Mouse (Mus musculus): ENCODE data around the gene Bri3.

Gene Bri3

GRCm38 (mm10) chr5:144259228-144259627, 15.0 kb downstream of the Bri3 start:
- in situ Hi-C loops (cut with MboI; ENCODE audit: low sequenced_read_pairs): no loop called here

GRCm38 (mm10) chr5:144260464-144260863, 16.2 kb downstream of the Bri3 start:
- in situ Hi-C loops (cut with MboI; ENCODE audit: low sequenced_read_pairs): no loop called here

GRCm38 (mm10) chr5:144261309-144261708, 17.1 kb downstream of the Bri3 start:
- in situ Hi-C loops (cut with MboI; ENCODE audit: low sequenced_read_pairs): no loop called here

- in situ Hi-C loops (cut with MboI; ENCODE audit: low sequenced_read_pairs): no loop called here
Measured at GRCm38 (mm10) chr5:144261829-144262228, 17.6 kb downstream of the Bri3 start.

GRCm38 (mm10) chr5:144263082-144263481, 18.8 kb downstream of the Bri3 start:
- in situ Hi-C loops (cut with MboI; ENCODE audit: low sequenced_read_pairs): no loop called here

GRCm38 (mm10) chr5:144263496-144263895, 19.3 kb downstream of the Bri3 start:
- in situ Hi-C loops (cut with MboI; ENCODE audit: low sequenced_read_pairs): no loop called here

GRCm38 (mm10) chr5:144267535-144268241, 23.5 kb downstream of the Bri3 start:
- in situ Hi-C loops (cut with MboI; ENCODE audit: low sequenced_read_pairs): no loop called here

GRCm38 (mm10) chr5:144269926-144270325, 25.7 kb downstream of the Bri3 start:
- in situ Hi-C loops (cut with MboI; ENCODE audit: low sequenced_read_pairs): no loop called here

GRCm38 (mm10) chr5:144270420-144270819, 26.2 kb downstream of the Bri3 start:
- in situ Hi-C loops (cut with MboI; ENCODE audit: low sequenced_read_pairs): no loop called here

- in situ Hi-C loops (cut with MboI; ENCODE audit: low sequenced_read_pairs): no loop called here
Measured at GRCm38 (mm10) chr5:144271118-144271517, 26.9 kb downstream of the Bri3 start.

- in situ Hi-C loops (cut with MboI; ENCODE audit: low sequenced_read_pairs): no loop called here
Measured at GRCm38 (mm10) chr5:144271772-144272171, 27.5 kb downstream of the Bri3 start.

- in situ Hi-C loops (cut with MboI; ENCODE audit: low sequenced_read_pairs): no loop called here
Measured at GRCm38 (mm10) chr5:144274904-144275303, 30.7 kb downstream of the Bri3 start.

GRCm38 (mm10) chr5:144276898-144277630, 32.8 kb downstream of the Bri3 start:
- in situ Hi-C loops (cut with MboI; ENCODE audit: low sequenced_read_pairs): no loop called here

GRCm38 (mm10) chr5:144278374-144278960, 34.2 kb downstream of the Bri3 start:
- in situ Hi-C loops (cut with MboI; ENCODE audit: low sequenced_read_pairs): no loop called here

- in situ Hi-C loops (cut with MboI; ENCODE audit: low sequenced_read_pairs): no loop called here
Measured at GRCm38 (mm10) chr5:144279081-144279541, 34.9 kb downstream of the Bri3 start.

GRCm38 (mm10) chr5:144279926-144280325, 35.7 kb downstream of the Bri3 start:
- in situ Hi-C loops (cut with MboI; ENCODE audit: low sequenced_read_pairs): no loop called here

GRCm38 (mm10) chr5:144282470-144283260, 38.4 kb downstream of the Bri3 start:
- in situ Hi-C loops (cut with MboI; ENCODE audit: low sequenced_read_pairs): no loop called here

GRCm38 (mm10) chr5:144283551-144284031, 39.4 kb downstream of the Bri3 start:
- in situ Hi-C loops (cut with MboI; ENCODE audit: low sequenced_read_pairs): no loop called here

GRCm38 (mm10) chr5:144284599-144284998, 40.4 kb downstream of the Bri3 start:
- in situ Hi-C loops (cut with MboI; ENCODE audit: low sequenced_read_pairs): no loop called here

GRCm38 (mm10) chr5:144286591-144287266, 42.5 kb downstream of the Bri3 start:
- in situ Hi-C loops (cut with MboI; ENCODE audit: low sequenced_read_pairs): no loop called here

All from CH12F3 (cell line).